Mouse (Mus musculus): ENCODE results near the gene Znrd1. TPM values are rescaled to one million over a fixed set of nuclear protein-coding genes. Genes with fewer than 3 reads are reported as not detected.

The Znrd1 gene
- polyA plus RNA-seq, 1 experiment, result 62.7 TPM

DNA sequence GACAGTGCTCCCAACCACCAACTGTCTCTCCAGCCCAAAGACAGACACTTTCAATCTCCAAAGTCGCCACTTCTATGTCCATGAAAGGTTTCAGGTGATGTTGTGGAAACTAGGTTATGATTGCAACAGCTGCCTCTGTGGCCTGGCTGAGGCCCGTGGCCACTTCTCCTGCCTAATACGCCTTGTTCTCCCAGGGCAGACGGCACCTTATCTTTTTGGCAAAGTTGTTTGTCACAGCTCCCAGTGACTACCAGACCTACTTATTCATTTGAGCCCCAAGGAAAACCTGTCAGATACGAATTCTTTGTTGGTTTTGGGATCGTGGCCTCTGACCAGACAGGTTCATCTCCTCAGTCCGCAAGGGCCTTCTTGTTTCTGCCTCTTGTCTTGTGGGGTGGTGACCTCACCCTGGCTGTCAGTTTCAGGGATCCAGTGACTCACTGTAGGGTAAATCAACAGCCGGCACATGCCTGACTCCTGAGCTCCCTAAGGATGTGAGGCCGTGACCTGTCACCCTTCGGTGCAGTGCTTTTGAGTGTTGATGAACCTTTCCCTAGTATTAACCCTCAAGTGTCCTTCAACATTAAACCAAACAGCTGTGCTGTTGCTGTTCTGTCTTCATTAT lies 30.8 kb downstream of the Znrd1 start:
- WGBS, result 76% methylated on average over 10 of the region's 10 CpGs
- Histone ChIP-seq H3K4me1 (ENCODE audit: control insufficient read depth, insufficient read depth, low read length) (no peaks in the 10 kb centered on the region), H3K4me3 (replicated peaks; ENCODE audit: control insufficient read depth, low read depth, low read length) (no peak overlapping the region), H3K27ac (ENCODE audit: control insufficient read depth, insufficient read depth, low read depth, low read length, poor library complexity) (no peak overlapping the region)
- TF ChIP-seq CTCF (IDR thresholded peaks at IDR 0.05; ENCODE audit: control insufficient read depth, insufficient read depth, low read length), result no peak
- no peak for TF ChIP-seq POLR2A (IDR thresholded peaks at IDR 0.05; ENCODE audit: borderline replicate concordance, control insufficient read depth, low read depth, low read length)

DNA sequence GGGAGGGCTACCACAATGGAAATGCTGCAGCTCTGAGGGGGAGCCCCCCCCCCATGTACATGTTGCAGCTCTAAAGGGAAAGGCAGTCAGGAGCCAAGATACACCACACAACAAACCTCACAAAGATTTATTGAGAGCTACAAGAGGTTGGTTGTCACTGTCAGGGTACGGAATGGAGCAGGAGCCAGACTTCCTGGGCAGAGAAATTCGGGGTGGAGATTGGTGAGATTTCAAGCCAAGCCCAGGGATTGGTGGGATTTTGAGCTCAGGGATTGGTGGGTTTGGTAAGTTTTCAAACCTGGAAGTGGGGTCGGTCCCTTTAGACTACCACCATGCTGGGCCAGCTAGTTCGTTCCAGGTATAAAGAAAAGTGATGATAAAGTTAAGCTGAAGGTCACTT lies 34.9 kb downstream of the Znrd1 start:
- TF ChIP-seq POLR2A (IDR thresholded peaks at IDR 0.05; ENCODE audit: borderline replicate concordance, control insufficient read depth, low read depth, low read length) (no peak), CTCF (IDR thresholded peaks at IDR 0.05; ENCODE audit: control insufficient read depth, insufficient read depth, low read length) (no peak)
- Histone ChIP-seq H3K4me3 (replicated peaks; ENCODE audit: control insufficient read depth, low read depth, low read length) (no peak overlapping the region), H3K27ac (ENCODE audit: control insufficient read depth, insufficient read depth, low read depth, low read length, poor library complexity) (no peak overlapping the region), H3K4me1 (ENCODE audit: control insufficient read depth, insufficient read depth, low read length) (no peaks in the 10 kb centered on the region)
- 65% methylated on average over 4 of the region's 4 CpGs for WGBS

DNA sequence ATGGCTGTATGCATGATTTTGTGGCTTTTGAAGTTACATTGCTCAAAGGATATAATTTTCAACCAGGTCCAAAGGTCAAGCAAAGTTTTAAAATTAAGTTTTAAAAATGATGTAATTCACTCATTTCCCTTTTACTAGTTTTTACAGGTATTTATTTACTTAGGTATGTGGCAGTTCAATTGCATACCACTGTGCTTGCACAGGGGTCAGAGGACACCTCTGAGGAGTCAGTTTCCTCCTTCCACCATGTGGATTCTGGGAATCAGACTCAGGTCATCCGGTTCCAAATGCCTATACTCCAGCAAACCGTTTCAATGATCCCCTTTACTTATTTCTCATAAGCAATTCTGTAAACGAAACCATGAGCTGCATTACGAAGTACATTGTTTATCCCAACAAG lies 35.6 kb downstream of the Znrd1 start:
- H3K27ac ChIP-seq (ENCODE audit: control insufficient read depth, insufficient read depth, low read depth, low read length, poor library complexity), result no peak overlapping the region
- 78% methylated on average over 4 of the region's 4 CpGs for WGBS
- no peak overlapping the region for H3K4me3 ChIP-seq (replicated peaks; ENCODE audit: control insufficient read depth, low read depth, low read length)
- H3K4me1 ChIP-seq (ENCODE audit: control insufficient read depth, insufficient read depth, low read length), result no peaks in the 10 kb centered on the region
- TF ChIP-seq POLR2A (IDR thresholded peaks at IDR 0.05; ENCODE audit: borderline replicate concordance, control insufficient read depth, low read depth, low read length) (no peak), CTCF (IDR thresholded peaks at IDR 0.05; ENCODE audit: control insufficient read depth, insufficient read depth, low read length) (no peak)

DNA sequence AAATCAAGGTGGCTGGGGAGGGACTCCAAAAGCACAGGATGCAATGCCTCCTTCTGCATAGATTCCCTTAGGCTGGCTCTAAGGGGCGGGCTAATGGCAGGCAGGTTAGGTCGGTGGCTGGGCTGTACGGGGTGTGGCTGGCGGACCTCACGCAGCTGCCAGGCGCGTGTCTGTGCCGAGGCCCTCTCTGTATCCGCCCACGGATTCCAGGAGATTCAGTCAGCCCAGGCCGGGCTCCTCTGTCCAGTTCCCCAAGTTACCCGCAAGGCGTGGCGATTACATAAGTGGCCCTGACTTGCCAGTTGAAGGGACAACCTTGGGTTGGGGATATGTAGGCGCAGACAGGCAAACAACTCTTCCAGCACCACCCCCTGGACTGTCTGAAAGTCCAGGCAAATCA lies 38.1 kb downstream of the Znrd1 start:
- WGBS, result 76% methylated on average over 15 of the region's 15 CpGs
- H3K4me3 ChIP-seq (replicated peaks; ENCODE audit: control insufficient read depth, low read depth, low read length), result no peak overlapping the region
- TF ChIP-seq CTCF (IDR thresholded peaks at IDR 0.05; ENCODE audit: control insufficient read depth, insufficient read depth, low read length), result no peak
- TF ChIP-seq POLR2A (IDR thresholded peaks at IDR 0.05; ENCODE audit: borderline replicate concordance, control insufficient read depth, low read depth, low read length), result no peak
- no peaks in the 10 kb centered on the region for H3K4me1 ChIP-seq (ENCODE audit: control insufficient read depth, insufficient read depth, low read length)
- no peak overlapping the region for H3K27ac ChIP-seq (ENCODE audit: control insufficient read depth, insufficient read depth, low read depth, low read length, poor library complexity)

DNA sequence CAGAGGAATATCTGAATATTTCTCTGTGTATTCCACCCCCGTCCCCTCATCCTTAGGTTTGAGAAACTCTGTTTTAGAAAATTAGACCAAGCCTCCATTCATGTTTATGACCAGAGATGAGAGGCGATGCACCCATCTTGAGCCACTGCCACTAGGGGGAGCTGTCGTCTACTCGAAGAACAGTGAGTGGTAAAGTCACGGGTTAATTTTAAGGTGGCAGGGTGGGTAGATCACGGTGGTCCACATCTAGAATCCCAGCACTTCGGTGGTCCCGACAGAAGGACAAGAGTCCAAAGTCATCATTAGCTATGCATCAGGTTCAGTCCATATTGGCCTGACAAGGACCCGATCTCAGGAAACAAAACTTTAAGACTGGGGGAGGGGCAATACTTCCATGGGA lies 43.3 kb downstream of the Znrd1 start:
- Histone ChIP-seq H3K27ac (ENCODE audit: control insufficient read depth, insufficient read depth, low read depth, low read length, poor library complexity) (no peak overlapping the region), H3K4me1 (ENCODE audit: control insufficient read depth, insufficient read depth, low read length) (no peaks in the 10 kb centered on the region), H3K4me3 (replicated peaks; ENCODE audit: control insufficient read depth, low read depth, low read length) (no peak overlapping the region)
- 10% methylated on average over 9 of the region's 9 CpGs for WGBS
- TF ChIP-seq CTCF (IDR thresholded peaks at IDR 0.05; ENCODE audit: control insufficient read depth, insufficient read depth, low read length) (peak; percentile 83), POLR2A (IDR thresholded peaks at IDR 0.05; ENCODE audit: borderline replicate concordance, control insufficient read depth, low read depth, low read length) (no peak)

DNA sequence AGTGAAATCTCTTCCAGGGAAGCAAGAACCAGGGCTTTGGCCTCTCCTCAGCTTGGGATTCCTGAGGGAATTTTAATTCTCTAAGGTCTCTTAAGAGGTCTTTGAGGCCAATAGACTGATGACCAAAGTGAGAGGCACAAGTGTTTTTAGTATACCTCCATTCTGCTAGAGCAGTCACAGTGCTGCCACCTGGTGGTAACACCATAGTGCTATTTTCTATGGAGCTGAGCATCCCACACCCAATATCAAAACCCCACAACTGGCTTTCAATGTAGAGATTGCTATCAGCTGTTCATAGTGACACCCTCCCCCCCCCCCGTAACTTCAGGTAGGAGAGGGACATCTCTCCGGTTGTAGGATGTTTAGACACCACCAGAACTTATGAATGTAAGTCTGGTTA lies 44.3 kb downstream of the Znrd1 start:
- 12% methylated on average over 2 of the region's 2 CpGs for WGBS
- TF ChIP-seq POLR2A (IDR thresholded peaks at IDR 0.05; ENCODE audit: borderline replicate concordance, control insufficient read depth, low read depth, low read length), result no peak
- peak; percentile 48 for TF ChIP-seq CTCF (IDR thresholded peaks at IDR 0.05; ENCODE audit: control insufficient read depth, insufficient read depth, low read length)

DNA sequence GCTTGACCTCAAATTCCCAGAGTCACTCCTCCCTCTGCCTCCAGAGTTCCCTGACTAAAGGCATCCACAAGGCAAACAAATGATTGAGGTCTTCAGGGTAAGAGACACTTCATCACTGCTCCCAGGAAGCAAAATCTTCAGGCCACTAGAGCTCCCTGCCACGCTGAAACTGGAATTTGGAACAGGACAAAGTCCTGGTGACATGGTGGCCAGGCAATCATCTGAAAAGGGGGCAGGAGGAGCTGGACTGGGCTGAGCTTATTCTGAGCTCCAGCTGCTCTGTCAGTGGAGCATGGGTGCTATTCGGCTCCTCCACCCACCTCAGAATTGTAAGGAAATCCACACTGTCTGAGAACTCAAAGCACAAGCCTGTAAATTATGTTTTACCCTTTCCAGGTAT lies 46.3 kb downstream of the Znrd1 start:
- TF ChIP-seq POLR2A (IDR thresholded peaks at IDR 0.05; ENCODE audit: borderline replicate concordance, control insufficient read depth, low read depth, low read length) (no peak), CTCF (IDR thresholded peaks at IDR 0.05; ENCODE audit: control insufficient read depth, insufficient read depth, low read length) (no peak)
- H3K27ac ChIP-seq (ENCODE audit: control insufficient read depth, insufficient read depth, low read depth, low read length, poor library complexity), result no peak overlapping the region
- no peaks in the 10 kb centered on the region for H3K4me1 ChIP-seq (ENCODE audit: control insufficient read depth, insufficient read depth, low read length)
- WGBS, result 54% methylated on average over 2 of the region's 2 CpGs
- H3K4me3 ChIP-seq (replicated peaks; ENCODE audit: control insufficient read depth, low read depth, low read length), result no peak overlapping the region

More for the DNA sequence above, 44.3 kb downstream of the Znrd1 start:
- no peak overlapping the region for H3K27ac ChIP-seq (ENCODE audit: control insufficient read depth, insufficient read depth, low read depth, low read length, poor library complexity)
- H3K4me3 ChIP-seq (replicated peaks; ENCODE audit: control insufficient read depth, low read depth, low read length), result no peak overlapping the region
- H3K4me1 ChIP-seq (ENCODE audit: control insufficient read depth, insufficient read depth, low read length), result no peaks in the 10 kb centered on the region

DNA sequence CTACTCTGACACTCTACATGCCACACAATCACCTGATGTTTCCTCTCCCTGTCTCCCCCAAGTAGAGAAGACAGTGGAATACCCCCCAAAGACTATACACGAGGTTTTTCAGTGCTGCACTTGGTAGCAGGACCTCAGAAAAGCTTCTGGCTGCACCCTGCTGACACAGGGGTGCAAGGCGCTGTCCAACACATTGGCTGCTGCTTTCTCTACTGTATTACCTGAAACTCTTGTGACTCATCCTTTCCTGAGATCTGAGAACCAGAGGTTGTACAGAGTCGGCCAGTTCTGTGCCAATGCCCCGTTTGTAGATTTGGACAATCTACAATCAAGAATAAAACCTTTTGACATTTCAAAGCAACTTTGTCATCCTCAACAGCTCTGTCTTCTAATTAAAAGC lies 48.6 kb downstream of the Znrd1 start:
- TF ChIP-seq POLR2A (IDR thresholded peaks at IDR 0.05; ENCODE audit: borderline replicate concordance, control insufficient read depth, low read depth, low read length), result no peak
- no peak for TF ChIP-seq CTCF (IDR thresholded peaks at IDR 0.05; ENCODE audit: control insufficient read depth, insufficient read depth, low read length)
- WGBS, result 42% methylated on average over 4 of the region's 4 CpGs

DNA sequence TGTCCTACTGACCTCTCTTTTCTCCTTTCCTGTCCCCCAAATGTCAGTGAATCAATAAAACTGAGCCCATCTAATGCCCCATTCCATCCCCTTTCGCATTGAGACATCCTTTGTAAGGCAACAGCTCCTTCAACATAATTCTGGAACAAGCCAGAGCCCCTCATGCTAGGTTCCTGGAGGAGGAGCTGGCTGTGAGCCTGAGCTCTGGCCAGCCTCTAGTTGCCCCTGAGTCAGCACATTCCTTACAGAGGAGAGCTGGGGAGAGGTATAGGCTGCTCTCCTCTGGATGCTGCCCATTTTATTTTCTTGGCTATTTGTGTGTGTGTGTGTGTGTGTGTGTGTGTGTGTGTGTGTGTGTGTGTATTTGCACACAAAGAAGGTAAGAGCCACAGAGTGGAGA lies 50.1 kb downstream of the Znrd1 start:
- TF ChIP-seq POLR2A (IDR thresholded peaks at IDR 0.05; ENCODE audit: borderline replicate concordance, control insufficient read depth, low read depth, low read length), result no peak
- TF ChIP-seq CTCF (IDR thresholded peaks at IDR 0.05; ENCODE audit: control insufficient read depth, insufficient read depth, low read length), result no peak
- H3K4me1 ChIP-seq (ENCODE audit: control insufficient read depth, insufficient read depth, low read length), result no peaks in the 10 kb centered on the region
- 48% methylated on average over 1 of the region's 1 CpGs for WGBS
- H3K4me3 ChIP-seq (replicated peaks; ENCODE audit: control insufficient read depth, low read depth, low read length), result no peak overlapping the region
- H3K27ac ChIP-seq (ENCODE audit: control insufficient read depth, insufficient read depth, low read depth, low read length, poor library complexity), result no peak overlapping the region; the same call in 1 of the 2 replicates

More for the DNA sequence above, 48.6 kb downstream of the Znrd1 start:
- H3K4me3 ChIP-seq (replicated peaks; ENCODE audit: control insufficient read depth, low read depth, low read length), result no peak overlapping the region
- H3K27ac ChIP-seq (ENCODE audit: control insufficient read depth, insufficient read depth, low read depth, low read length, poor library complexity), result no peak overlapping the region
- no peaks in the 10 kb centered on the region for H3K4me1 ChIP-seq (ENCODE audit: control insufficient read depth, insufficient read depth, low read length)

Other genes with a start within 250 kb of the Znrd1 start
- gene H2-M10.5, start 185.6 kb downstream of the Znrd1 start, polyA plus RNA-seq (2011; ENCODE audit: insufficient read depth, insufficient read length, low replicate concordance, missing spikeins), result not detected in 2 replicates
- gene H2-M10.6, start 146.4 kb downstream of the Znrd1 start, polyA plus RNA-seq (2011; ENCODE audit: insufficient read depth, insufficient read length, low replicate concordance, missing spikeins), result not detected in 2 replicates
- gene Trim26, start 121.4 kb downstream of the Znrd1 start, polyA plus RNA-seq (2011; ENCODE audit: insufficient read depth, insufficient read length, low replicate concordance, missing spikeins), result 20.9 and 39.6 TPM in 2 replicates
- 1.6 TPM in 1 of 2 replicates, not detected in the other for gene Trim15, start 91.3 kb downstream of the Znrd1 start, polyA plus RNA-seq (2011; ENCODE audit: insufficient read depth, insufficient read length, low replicate concordance, missing spikeins)
- 108 and 159 TPM in 2 replicates for gene Trim10, start 89.0 kb downstream of the Znrd1 start, polyA plus RNA-seq (2011; ENCODE audit: insufficient read depth, insufficient read length, low replicate concordance, missing spikeins)
- gene Trim40, start 68.4 kb downstream of the Znrd1 start, polyA plus RNA-seq (2011; ENCODE audit: insufficient read depth, insufficient read length, low replicate concordance, missing spikeins), result not detected in 2 replicates
- not detected in 2 replicates for gene Trim31, start 60.4 kb downstream of the Znrd1 start, polyA plus RNA-seq (2011; ENCODE audit: insufficient read depth, insufficient read length, low replicate concordance, missing spikeins)
- gene Rnf39, start 15.6 kb downstream of the Znrd1 start, polyA plus RNA-seq (2011; ENCODE audit: insufficient read depth, insufficient read length, low replicate concordance, missing spikeins), result not detected in 2 replicates
- gene Ppp1r11, start 6.8 kb downstream of the Znrd1 start, polyA plus RNA-seq (2011; ENCODE audit: insufficient read depth, insufficient read length, low replicate concordance, missing spikeins), result 21.2 and 37.5 TPM in 2 replicates
- gene Znrd1as, start within 50 bp of the Znrd1 start, polyA plus RNA-seq (2011; ENCODE audit: insufficient read depth, insufficient read length, low replicate concordance, missing spikeins), result 4.0 and 7.8 TPM in 2 replicates
- gene 2410137M14Rik, start 22.7 kb upstream of the Znrd1 start, polyA plus RNA-seq (2011; ENCODE audit: insufficient read depth, insufficient read length, low replicate concordance, missing spikeins), result 1.8 TPM in 1 of 2 replicates, not detected in the other
- 5.6 and 15.2 TPM in 2 replicates for gene H2-M5, start 31.0 kb upstream of the Znrd1 start, polyA plus RNA-seq (2011; ENCODE audit: insufficient read depth, insufficient read length, low replicate concordance, missing spikeins)
- 1.3 and 19.0 TPM in 2 replicates for gene Zfp57, start 42.6 kb upstream of the Znrd1 start, polyA plus RNA-seq (2011; ENCODE audit: insufficient read depth, insufficient read length, low replicate concordance, missing spikeins)
- not detected in 2 replicates for gene Mog, start 64.8 kb upstream of the Znrd1 start, polyA plus RNA-seq (2011; ENCODE audit: insufficient read depth, insufficient read length, low replicate concordance, missing spikeins)
- 19.5 and 47.1 TPM in 2 replicates for gene Gabbr1, start 87.4 kb upstream of the Znrd1 start, polyA plus RNA-seq (2011; ENCODE audit: insufficient read depth, insufficient read length, low replicate concordance, missing spikeins)
- gene Olfr90, start 129.9 kb upstream of the Znrd1 start, polyA plus RNA-seq (2011; ENCODE audit: insufficient read depth, insufficient read length, low replicate concordance, missing spikeins), result not detected in 2 replicates
- gene Olfr91, start 139.7 kb upstream of the Znrd1 start, polyA plus RNA-seq (2011; ENCODE audit: insufficient read depth, insufficient read length, low replicate concordance, missing spikeins), result not detected in 2 replicates
- not detected in 2 replicates for gene Olfr92, start 161.5 kb upstream of the Znrd1 start, polyA plus RNA-seq (2011; ENCODE audit: insufficient read depth, insufficient read length, low replicate concordance, missing spikeins)
- not detected in 2 replicates for gene Olfr93, start 202.9 kb upstream of the Znrd1 start, polyA plus RNA-seq (2011; ENCODE audit: insufficient read depth, insufficient read length, low replicate concordance, missing spikeins)
- 6.7 and 19.8 TPM in 2 replicates for gene Ubd, start 235.3 kb upstream of the Znrd1 start, polyA plus RNA-seq (2011; ENCODE audit: insufficient read depth, insufficient read length, low replicate concordance, missing spikeins)
- not detected in 2 replicates for gene Olfr94, start 242.4 kb upstream of the Znrd1 start, polyA plus RNA-seq (2011; ENCODE audit: insufficient read depth, insufficient read length, low replicate concordance, missing spikeins)